Mouse (Mus musculus): ENCODE data around the gene Sgta. TPM values are rescaled to one million over a fixed set of nuclear protein-coding genes. Genes with fewer than 3 reads are reported as not detected.

The Sgta gene
- 251 and 255 TPM in 2 replicates for polyA plus RNA-seq (2021; fragmentation: Nextera tagmentation)
- long read RNA-seq, experiment 1, transcript Sgta-202 (12 exons, 1,964 nt) = major isoform, 351 of 614 reads
- long read RNA-seq, experiment 1, transcript Sgta-201 (12 exons, 1,969 nt) = minor isoform, 105 of 614 reads
- long read RNA-seq, experiment 1, partial matches to known transcripts = 50 of 614 reads
- long read RNA-seq, experiment 1, other reads (novel, unspliced or antisense) = 108 of 614 reads
- long read RNA-seq, experiment 2, transcript Sgta-201 (12 exons, 1,969 nt) = minor isoform, 313 of 1,815 reads
- long read RNA-seq, experiment 2, transcript Sgta-202 (12 exons, 1,964 nt) = major isoform, 1,030 of 1,815 reads
- long read RNA-seq, experiment 2, partial matches to known transcripts = 58 of 1,815 reads
- long read RNA-seq, experiment 2, other reads (novel, unspliced or antisense) = 414 of 1,815 reads

GRCm38 (mm10) chr10:81059603-81060543 is at the start of gene Sgta:
TSS of gene Sgta (minus strand) at chr10:81060181.

GRCm38 (mm10) chr10:81105565-81106112 is 45.7 kb upstream of the Sgta start, which contains the start of gene Map2k2:
TSS of gene Map2k2 (plus strand) at chr10:81105915.

GRCm38 (mm10) chr10:81069836-81070235 is 9.9 kb upstream of the Sgta start, which contains the start of gene Thop1:
TSS of gene Thop1 (plus strand) at chr10:81070035.

GRCm38 (mm10) chr10:81036988-81037580 is 22.9 kb downstream of the Sgta start, which contains the start of gene Slc39a3:
TSS of gene Slc39a3 (minus strand) at chr10:81037426.

GRCm38 (mm10) chr10:81025639-81026275 is 34.2 kb downstream of the Sgta start, which contains the start of gene Diras1:
TSS of gene Diras1 (minus strand) at chr10:81025662.

GRCm38 (mm10) chr10:81014393-81015384 is 45.3 kb downstream of the Sgta start, which contains the start of gene Gng7:
TSS of gene Gng7 (minus strand) at chr10:81014945.

Small RNAs within 50 kb of the gene (microRNA-seq; reads per million reads assigned to microRNA genes)
- gene Mir5615-1 = not detected
- gene Mir5615-2 = not detected

Other genes starting within 250 kb of the Sgta start
- 7.5 and 7.7 TPM in 2 replicates for gene Jsrp1, start 246.7 kb downstream of the Sgta start, polyA plus RNA-seq (2021; fragmentation: Nextera tagmentation)
- gene Oaz1, start 233.5 kb downstream of the Sgta start, polyA plus RNA-seq (2021; fragmentation: Nextera tagmentation) = 2,817 and 2,885 TPM in 2 replicates
- 19.6 and 26.3 TPM in 2 replicates for gene Lingo3, start 216.1 kb downstream of the Sgta start, polyA plus RNA-seq (2021; fragmentation: Nextera tagmentation)
- gene Lsm7, start 205.0 kb downstream of the Sgta start, polyA plus RNA-seq (2021; fragmentation: Nextera tagmentation) = 326 and 354 TPM in 2 replicates
- gene Sppl2b, start 204.9 kb downstream of the Sgta start, polyA plus RNA-seq (2021; fragmentation: Nextera tagmentation) = 16.5 and 20.9 TPM in 2 replicates
- 0.33 and 0.35 TPM in 2 replicates for gene Tmprss9, start 188.3 kb downstream of the Sgta start, polyA plus RNA-seq (2021; fragmentation: Nextera tagmentation)
- gene Timm13, start 159.2 kb downstream of the Sgta start, polyA plus RNA-seq (2021; fragmentation: Nextera tagmentation) = 632 and 637 TPM in 2 replicates
- gene Lmnb2, start 141.9 kb downstream of the Sgta start, polyA plus RNA-seq (2021; fragmentation: Nextera tagmentation) = 3.1 and 3.8 TPM in 2 replicates
- 12.5 and 16.0 TPM in 2 replicates for gene Gadd45b, start 130.1 kb downstream of the Sgta start, polyA plus RNA-seq (2021; fragmentation: Nextera tagmentation)
- gene Gng7, start 45.2 kb downstream of the Sgta start, polyA plus RNA-seq (2021; fragmentation: Nextera tagmentation) = 55.3 and 58.1 TPM in 2 replicates
- gene Diras1, start 34.5 kb downstream of the Sgta start, polyA plus RNA-seq (2021; fragmentation: Nextera tagmentation) = 47.4 and 57.4 TPM in 2 replicates
- gene Slc39a3, start 22.8 kb downstream of the Sgta start, polyA plus RNA-seq (2021; fragmentation: Nextera tagmentation) = 33.3 and 38.9 TPM in 2 replicates
- 19.6 and 20.0 TPM in 2 replicates for gene Thop1, start 9.9 kb upstream of the Sgta start, polyA plus RNA-seq (2021; fragmentation: Nextera tagmentation)
- 1.1 and 1.4 TPM in 2 replicates for gene Creb3l3, start 38.7 kb upstream of the Sgta start, polyA plus RNA-seq (2021; fragmentation: Nextera tagmentation)
- gene Map2k2, start 45.7 kb upstream of the Sgta start, polyA plus RNA-seq (2021; fragmentation: Nextera tagmentation) = 109 and 133 TPM in 2 replicates
- gene Zbtb7a, start 75.0 kb upstream of the Sgta start, polyA plus RNA-seq (2021; fragmentation: Nextera tagmentation) = 87.7 and 94.4 TPM in 2 replicates
- gene Pias4, start 107.7 kb upstream of the Sgta start, polyA plus RNA-seq (2021; fragmentation: Nextera tagmentation) = 15.8 and 17.3 TPM in 2 replicates
- 609 and 694 TPM in 2 replicates for gene Eef2, start 116.5 kb upstream of the Sgta start, polyA plus RNA-seq (2021; fragmentation: Nextera tagmentation)
- gene Dapk3, start 122.8 kb upstream of the Sgta start, polyA plus RNA-seq (2021; fragmentation: Nextera tagmentation) = 3.5 and 5.3 TPM in 2 replicates
- not detected in 2 replicates for gene 4930442H23Rik, start 123.7 kb upstream of the Sgta start, polyA plus RNA-seq (2021; fragmentation: Nextera tagmentation)
- not detected in 2 replicates for gene Nmrk2, start 141.9 kb upstream of the Sgta start, polyA plus RNA-seq (2021; fragmentation: Nextera tagmentation)
- 47.2 and 52.7 TPM in 2 replicates for gene Atcay, start 170.7 kb upstream of the Sgta start, polyA plus RNA-seq (2021; fragmentation: Nextera tagmentation)
- 33.7 and 36.7 TPM in 2 replicates for gene Zfr2, start 173.0 kb upstream of the Sgta start, polyA plus RNA-seq (2021; fragmentation: Nextera tagmentation)
- gene Matk, start 192.8 kb upstream of the Sgta start, polyA plus RNA-seq (2021; fragmentation: Nextera tagmentation) = 145 and 170 TPM in 2 replicates
- 119 and 122 TPM in 2 replicates for gene Mrpl54, start 206.8 kb upstream of the Sgta start, polyA plus RNA-seq (2021; fragmentation: Nextera tagmentation)
- 20.9 and 24.9 TPM in 2 replicates for gene Apba3, start 206.8 kb upstream of the Sgta start, polyA plus RNA-seq (2021; fragmentation: Nextera tagmentation)
- 1.1 and 4.3 TPM in 2 replicates for gene Tjp3, start 231.4 kb upstream of the Sgta start, polyA plus RNA-seq (2021; fragmentation: Nextera tagmentation)
- 48.2 and 55.7 TPM in 2 replicates for gene Pip5k1c, start 232.8 kb upstream of the Sgta start, polyA plus RNA-seq (2021; fragmentation: Nextera tagmentation)